Mouse (Mus musculus) bone marrow, adult 2 months (tissue): ENCODE data around the gene Chit1. TPM values are rescaled to one million over a fixed set of nuclear protein-coding genes. Genes with fewer than 3 reads are reported as not detected.

ENCODE experiments used
- H3K27ac ChIP-seq: fragments of 200-500 bp; 2 replicates; pipeline ENCODE4 v1.5.1; 2012; ENCODE audit warnings: low read depth, mild to moderate bottlenecking, control low read depth, inconsistent platforms, low read length; ENCODE audit not compliant: control insufficient read depth, poor library complexity, insufficient read depth
- H3K4me1 ChIP-seq: fragments of 200-500 bp; 2 replicates; pipeline ENCODE4 v1.6.1; 2011; ENCODE audit warnings: low read length; ENCODE audit not compliant: control insufficient read depth, insufficient read depth
- H3K4me3 ChIP-seq: fragments of 200-500 bp; replicated peaks from 2 replicates; pipeline ENCODE3; 2011; ENCODE audit warnings: mild to moderate bottlenecking, low read depth, low read length, control low read depth; ENCODE audit not compliant: control insufficient read depth
- CTCF ChIP-seq: fragments of 200-500 bp; IDR thresholded peaks from 2 replicates; pipeline ENCODE4 v1.5.1; 2011; ENCODE audit warnings: low read length, control low read depth; ENCODE audit not compliant: control insufficient read depth, insufficient read depth
- POLR2A ChIP-seq: fragments of 200-500 bp; IDR thresholded peaks from 2 replicates; pipeline ENCODE4 v1.6.1; 2011; ENCODE audit warnings: low read depth, mild to moderate bottlenecking, control low read depth, low read length, borderline replicate concordance; ENCODE audit not compliant: control insufficient read depth
- WGBS: fragments of 180-500 bp; shearing (Covaris S2); methylation state at CpG from one replicate; pipeline ENCODE4 v1.1.7; 2018; 5-methylcytosine and 5-hydroxymethylcytosine counted together
- polyA plus RNA-seq: library from polyadenylated mRNA; stranded (reverse); fragments of >200 nt; gene quantifications from 2 replicates; pipeline ENCODE4 v1.2.4, GENCODE M21; 2011; ENCODE audit warnings: low replicate concordance; ENCODE audit not compliant: missing spikeins, insufficient read depth, insufficient read length

The Chit1 gene
- polyA plus RNA-seq, 1 experiment = not detected

DNA sequence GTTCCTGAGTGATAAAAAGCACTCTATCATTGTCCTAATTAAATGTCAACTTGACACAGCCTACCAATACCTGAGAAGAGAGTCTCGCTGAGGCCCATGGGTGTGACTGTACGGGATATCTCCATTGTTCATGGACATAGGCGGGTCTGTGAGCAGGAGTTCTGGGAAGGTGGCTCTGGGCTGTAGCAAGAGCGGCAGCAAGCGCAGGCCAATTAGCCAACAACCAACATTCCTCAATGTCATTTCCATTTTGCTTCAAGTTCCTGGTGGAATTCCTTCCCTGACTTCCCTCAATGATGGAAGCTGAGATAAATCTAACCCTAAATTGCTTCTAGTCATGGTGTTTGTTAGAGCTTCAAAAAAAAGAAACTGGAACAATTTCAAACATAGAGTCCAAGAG is 66.9 kb downstream of the Chit1 start:
- TF ChIP-seq POLR2A (no peak), CTCF (no peak)

DNA sequence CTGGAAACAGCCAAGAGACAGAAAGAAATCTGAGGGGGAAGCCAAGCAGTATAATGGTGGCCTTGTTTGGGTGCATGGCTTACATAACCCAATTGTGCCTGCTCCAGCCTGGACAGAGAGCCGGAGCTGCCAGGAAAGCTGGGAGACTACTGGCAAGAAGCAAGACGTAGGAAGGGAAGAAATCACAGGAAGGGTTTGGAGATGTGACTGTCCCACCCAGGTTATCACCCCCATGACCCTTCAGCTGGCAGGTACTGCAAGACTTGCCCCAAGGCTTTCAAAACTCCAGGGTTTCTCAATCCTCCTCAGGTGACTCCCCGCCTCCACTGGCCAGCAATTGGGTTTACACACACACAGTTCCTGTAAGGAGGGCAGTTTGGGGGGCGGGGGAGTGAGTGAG is 71.0 kb downstream of the Chit1 start, which contains the start of gene Chil1:
Chil1 (plus strand) TSS at position 152 of the 400 bp plus-strand sequence.
- no peak for TF ChIP-seq POLR2A
- TF ChIP-seq CTCF = no peak
- Histone ChIP-seq H3K27ac (peak within 1 kb of the TSS; percentile 80), H3K4me3 (peak within 1 kb of the TSS; percentile 62), H3K4me1 (peaks cover 2% of the 10 kb centered on the region; the same call in 1 of the 2 replicates)
- WGBS = 55% methylated on average over 4 of the region's 4 CpGs

More for the DNA sequence above, 66.9 kb downstream of the Chit1 start:
- no peak overlapping the region for H3K4me3 ChIP-seq
- no peak overlapping the region for H3K27ac ChIP-seq
- H3K4me1 ChIP-seq = no peaks in the 10 kb centered on the region; the same call in 1 of the 2 replicates
- 88% methylated on average over 5 of the region's 5 CpGs for WGBS

DNA sequence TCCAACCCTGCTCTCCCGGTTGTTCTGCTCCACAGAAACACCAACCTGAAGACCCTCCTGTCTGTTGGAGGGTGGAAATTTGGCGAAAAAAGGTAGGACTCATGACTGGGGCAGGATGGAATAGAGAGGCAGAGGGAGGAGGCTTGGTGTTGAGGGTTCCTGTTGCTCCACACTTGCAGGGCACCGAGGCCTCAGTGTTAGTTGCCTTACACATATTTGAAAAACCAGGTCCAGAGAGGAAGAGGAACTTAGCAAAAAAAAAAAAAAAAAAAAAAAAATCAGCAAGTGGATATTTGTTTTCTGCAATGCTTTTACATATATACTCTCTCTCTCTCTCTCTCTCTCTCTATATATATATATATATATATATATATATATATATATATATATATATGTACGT is 73.0 kb downstream of the Chit1 start:
- TF ChIP-seq POLR2A = no peak
- TF ChIP-seq CTCF = no peak
- WGBS = 38% methylated on average over 4 of the region's 4 CpGs
- Histone ChIP-seq H3K4me1 (peaks cover 3% of the 10 kb centered on the region; the same call in 1 of the 2 replicates), H3K4me3 (peak overlapping the region; percentile 62), H3K27ac (peak overlapping the region; percentile 80)

DNA sequence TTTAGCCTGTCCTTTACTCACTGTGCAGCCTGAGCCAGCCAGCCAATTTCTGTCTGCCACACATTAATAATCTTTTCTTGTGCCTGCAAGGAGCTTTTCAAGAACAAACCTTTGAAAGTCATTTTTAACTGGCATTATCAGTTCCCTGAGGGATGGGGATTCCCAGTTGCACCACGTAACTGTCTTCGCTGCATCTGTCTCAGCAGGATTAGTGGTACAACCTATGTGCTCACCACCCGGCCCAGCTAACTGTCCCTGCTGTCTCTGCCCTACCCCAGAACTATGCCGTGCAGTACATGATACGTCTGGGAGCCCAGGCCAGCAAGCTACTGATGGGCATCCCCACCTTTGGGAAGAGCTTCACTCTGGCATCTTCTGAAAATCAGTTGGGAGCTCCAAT is 77.2 kb downstream of the Chit1 start:
- no peak for TF ChIP-seq POLR2A
- TF ChIP-seq CTCF = no peak
- Histone ChIP-seq H3K4me1 (peaks cover 3% of the 10 kb centered on the region; the same call in 1 of the 2 replicates), H3K27ac (no peak overlapping the region), H3K4me3 (no peak overlapping the region)
- WGBS = 86% methylated on average over 5 of the region's 5 CpGs

DNA sequence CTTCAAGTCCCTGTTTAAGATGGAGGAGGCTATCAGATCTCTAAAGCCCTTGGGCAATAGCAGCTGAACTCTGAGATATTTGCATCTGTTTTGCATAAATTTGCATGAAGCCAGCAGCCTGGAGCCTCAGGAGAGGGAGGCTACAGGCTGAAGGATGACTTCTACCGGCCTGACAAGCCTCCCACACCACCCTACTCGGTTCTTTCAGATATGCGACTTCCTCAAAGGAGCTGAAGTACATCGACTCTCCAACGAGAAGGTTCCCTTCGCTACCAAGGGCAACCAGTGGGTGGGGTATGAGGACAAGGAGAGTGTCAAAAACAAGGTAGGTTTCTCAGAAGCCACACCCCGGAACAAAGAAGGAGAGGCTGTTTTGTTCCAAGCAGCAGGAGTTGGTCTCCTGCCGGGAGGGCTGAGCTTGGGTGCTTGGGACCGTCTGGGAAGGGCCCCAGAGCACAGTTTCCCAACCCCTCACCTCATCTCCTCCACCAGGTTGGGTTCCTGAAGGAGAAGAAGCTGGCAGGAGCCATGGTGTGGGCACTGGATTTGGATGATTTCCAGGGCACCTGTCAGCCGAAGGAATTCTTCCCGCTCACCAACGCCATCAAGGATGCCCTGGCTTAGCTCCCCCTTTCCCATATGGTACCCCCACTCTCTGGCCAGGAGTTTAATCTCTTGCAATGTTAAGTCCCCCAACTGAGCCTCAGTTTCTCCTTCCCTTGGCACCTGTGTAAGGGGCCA is 78.1 kb downstream of the Chit1 start:
- Histone ChIP-seq H3K4me1 (peaks cover 3% of the 10 kb centered on the region; the same call in 1 of the 2 replicates), H3K27ac (no peak overlapping the region), H3K4me3 (no peak overlapping the region)
- TF ChIP-seq CTCF (peak; percentile 21; the same call in 1 of the 2 replicates), POLR2A (no peak)
- WGBS = 22% methylated on average over 12 of the region's 12 CpGs

DNA sequence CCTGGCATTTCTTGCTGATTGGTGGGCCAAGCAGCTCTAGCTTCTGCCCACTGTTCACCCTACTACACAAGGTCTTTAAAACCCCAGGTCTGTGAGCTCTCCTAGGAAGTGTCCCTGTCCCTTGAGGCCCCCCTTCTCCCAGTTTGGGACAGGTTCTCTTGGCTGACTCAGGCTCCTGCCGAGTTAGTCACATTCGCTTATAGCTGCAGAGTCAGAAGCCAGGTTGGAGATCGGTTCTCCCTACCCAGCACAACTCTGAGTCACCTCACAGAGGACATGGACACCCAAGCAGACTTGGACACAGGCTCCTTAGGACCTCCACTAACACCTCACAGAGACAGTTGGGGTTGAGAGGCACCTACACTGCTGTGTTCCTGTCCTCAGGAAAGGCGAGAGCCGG is 80.2 kb downstream of the Chit1 start:
- WGBS = 84% methylated on average over 5 of the region's 5 CpGs
- H3K4me1 ChIP-seq = peaks cover 7% of the 10 kb centered on the region
- H3K27ac ChIP-seq = no peak overlapping the region
- TF ChIP-seq POLR2A = no peak
- TF ChIP-seq CTCF = no peak
- H3K4me3 ChIP-seq = no peak overlapping the region

DNA sequence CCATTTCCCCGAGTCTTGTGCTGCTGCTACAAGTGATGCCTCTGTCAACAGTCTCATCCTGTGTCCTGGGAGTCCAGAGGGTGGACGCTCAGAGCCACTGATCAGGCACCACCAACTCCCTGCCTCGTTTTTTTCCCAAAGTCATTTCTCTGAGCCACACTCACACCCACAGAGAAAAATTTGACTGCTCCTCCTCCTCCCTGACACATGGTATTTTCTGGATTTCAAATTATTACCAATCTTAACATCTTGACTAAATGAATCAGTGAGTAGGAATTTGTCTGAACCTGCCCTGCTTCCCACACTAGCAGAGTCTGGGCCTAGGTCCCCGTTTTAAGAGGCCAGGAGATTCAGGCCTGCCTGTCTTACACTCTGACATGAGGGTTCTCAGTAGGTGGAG is 81.0 kb downstream of the Chit1 start:
- TF ChIP-seq POLR2A (no peak), CTCF (no peak)
- Histone ChIP-seq H3K4me1 (peaks cover 8% of the 10 kb centered on the region), H3K4me3 (no peak overlapping the region), H3K27ac (no peak overlapping the region)
- WGBS = 67% methylated on average over 4 of the region's 4 CpGs

DNA sequence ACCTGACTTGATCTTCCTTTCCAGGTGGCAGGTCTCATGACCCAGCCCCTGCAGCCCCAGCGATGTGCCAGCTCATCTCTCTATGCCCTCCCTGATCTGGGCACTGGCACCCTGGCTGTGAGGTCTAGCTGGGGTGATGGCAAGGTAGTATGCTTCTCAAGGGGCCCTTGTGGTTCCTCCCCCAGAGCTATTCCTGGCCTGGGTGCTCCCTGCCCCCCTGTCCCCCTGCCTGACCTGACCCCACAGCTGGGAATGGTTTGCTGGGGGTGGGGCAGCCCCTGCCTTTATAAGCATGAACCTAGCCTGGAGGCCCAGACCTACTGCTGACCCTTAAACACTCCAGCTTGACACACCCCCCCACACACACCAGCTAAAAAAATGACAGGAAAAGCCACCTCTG is 82.1 kb downstream of the Chit1 start, which contains the start of gene Mybph:
Mybph (plus strand) TSS at position 323 of the 400 bp plus-strand sequence.
- TF ChIP-seq POLR2A (no peak), CTCF (no peak)
- Histone ChIP-seq H3K4me3 (no peak within 1 kb of the TSS), H3K27ac (no peak within 1 kb of the TSS), H3K4me1 (peaks cover 6% of the 10 kb centered on the region)
- 58% methylated on average over 1 of the region's 1 CpGs for WGBS
